Mouse (Mus musculus) heart, embryonic 10.5 days (tissue): ENCODE results near the gene Gm3047. TPM values are rescaled to one million over a fixed set of nuclear protein-coding genes. Genes with fewer than 3 reads are reported as not detected.
"Not testable (repeated sequence)": the region's sequence is repeated elsewhere in the genome, so short reads cannot be mapped to it uniquely, and the experiment has no call there.

ENCODE experiments used
- DNase-seq: peaks from one replicate; pipeline ENCODE4 v3.0.0-alpha.2; 2017; ENCODE audit warnings: low spot score
- H3K27ac ChIP-seq: fragments of 300-500 bp; sonication (generic); 2 replicates; pipeline ENCODE4 v1.5.1; 2016; ENCODE audit warnings: mild to moderate bottlenecking
- H3K27me3 ChIP-seq: fragments of 300-500 bp; sonication (generic); 2 replicates; pipeline ENCODE4 v1.6.1; 2016; ENCODE audit warnings: mild to moderate bottlenecking; ENCODE audit not compliant: poor library complexity, insufficient read depth, severe bottlenecking
- H3K36me3 ChIP-seq: fragments of 300-500 bp; sonication (generic); 2 replicates; pipeline ENCODE4 v1.6.1; 2016; ENCODE audit warnings: mild to moderate bottlenecking, moderate library complexity
- H3K4me1 ChIP-seq: fragments of 300-500 bp; sonication (generic); 2 replicates; pipeline ENCODE4 v1.6.1; 2016; ENCODE audit warnings: mild to moderate bottlenecking
- H3K4me3 ChIP-seq: fragments of 300-500 bp; sonication (generic); 2 replicates; pipeline ENCODE4 v1.5.1; 2016; ENCODE audit warnings: mild to moderate bottlenecking, moderate library complexity
- H3K9me3 ChIP-seq: fragments of 300-500 bp; sonication (generic); 2 replicates; pipeline ENCODE4 v1.6.1; 2016; ENCODE audit warnings: mild to moderate bottlenecking, moderate library complexity
- WGBS: fragments of 180-500 bp; shearing (Covaris S2); methylation state at CpG from one replicate; pipeline ENCODE4 v1.1.7; 2016; 5-methylcytosine and 5-hydroxymethylcytosine counted together
- polyA plus RNA-seq: library from polyadenylated mRNA; unstranded; fragments of >200 nt; fragmentation: Nextera tagmentation; extraction: Ambion mirVana; gene quantifications from 2 replicates; pipeline ENCODE4 v1.2.1, GENCODE M21; 2016

Gm3047 gene
- not detected in 2 replicates for polyA plus RNA-seq

DNA sequence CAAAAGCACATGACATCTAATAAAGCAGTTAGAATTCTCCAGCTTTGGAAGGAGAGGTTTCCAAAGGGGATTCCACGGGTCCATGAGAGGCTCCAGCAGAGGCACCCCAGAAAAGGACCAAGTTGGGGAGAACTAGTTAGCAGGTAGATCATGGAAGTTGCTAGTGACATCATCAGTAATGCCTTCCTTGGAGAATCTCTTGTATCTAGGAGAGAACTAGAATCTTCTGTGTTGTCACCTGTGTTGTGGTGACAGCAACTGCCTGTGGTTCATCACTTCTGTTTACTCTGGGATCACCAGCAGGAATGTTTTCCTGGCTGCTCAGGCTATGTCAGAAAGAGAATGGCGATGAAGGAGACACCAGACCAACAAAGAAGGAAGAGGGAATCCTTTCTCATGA, at the start of gene Gm3047:
Gm3047 (plus strand) TSS at position 301 of the 400 bp plus-strand sequence.
- not testable (repeated sequence) for DNase-seq, H3K36me3 ChIP-seq, H3K4me3 ChIP-seq, H3K27ac ChIP-seq, H3K27me3 ChIP-seq, H3K4me1 ChIP-seq, H3K9me3 ChIP-seq
- WGBS = no CpG with 5 or more reads among the region's 2 CpGs

Other genes with a start within 250 kb of the Gm3047 start
- gene Gm3149, start 238.1 kb upstream of the Gm3047 start, polyA plus RNA-seq = not detected in 2 replicates
- 0.17 TPM in 1 of 2 replicates, not detected in the other for gene 2610042L04Rik, start 220.6 kb upstream of the Gm3047 start, polyA plus RNA-seq
- not detected in 2 replicates for gene Gm3159, start 157.9 kb upstream of the Gm3047 start, polyA plus RNA-seq
- 0.39 and 0.48 TPM in 2 replicates for gene Gm3164, start 140.0 kb upstream of the Gm3047 start, polyA plus RNA-seq
- not detected in 2 replicates for gene Gm3173, start 124.4 kb upstream of the Gm3047 start, polyA plus RNA-seq
- gene Gm3182, start 73.7 kb upstream of the Gm3047 start, polyA plus RNA-seq = not detected in 2 replicates
- gene Gm8159, start 76.9 kb downstream of the Gm3047 start, polyA plus RNA-seq = 0.36 TPM in 1 of 2 replicates, not detected in the other
- 0.38 and 0.59 TPM in 2 replicates for gene Gm3239, start 108.8 kb downstream of the Gm3047 start, polyA plus RNA-seq
- not detected in 2 replicates for gene Gm7876, start 153.8 kb downstream of the Gm3047 start, polyA plus RNA-seq
- gene Gm3252, start 171.4 kb downstream of the Gm3047 start, polyA plus RNA-seq = 0.39 and 0.48 TPM in 2 replicates
- not detected in 2 replicates for gene Gm9602, start 220.9 kb downstream of the Gm3047 start, polyA plus RNA-seq